Mouse (Mus musculus) megakaryocyte, adult 5-6 weeks (primary cell): ENCODE measurements at regions not wholly inside any gene's neighbourhood (a gene's known extent, or its start where the extent isn't known, plus 50 kb on each side); places are given as distances from the start of the nearest gene placed in this dataset.
A peak's percentile ranks its signal among the peaks of the same experiment; 100 is the strongest.

Source experiments
- ATAC-seq: 2 replicates; pipeline ENCODE4 v1.8.0; 2016; ENCODE audit warnings: mild to moderate bottlenecking, inconsistent platforms; ENCODE audit not compliant: poor library complexity, severe bottlenecking

GRCm38 (mm10) chr7:63811816-63812215 is 104.8 kb upstream of the E030018B13Rik start:
- ATAC-seq, result no peak

DNA sequence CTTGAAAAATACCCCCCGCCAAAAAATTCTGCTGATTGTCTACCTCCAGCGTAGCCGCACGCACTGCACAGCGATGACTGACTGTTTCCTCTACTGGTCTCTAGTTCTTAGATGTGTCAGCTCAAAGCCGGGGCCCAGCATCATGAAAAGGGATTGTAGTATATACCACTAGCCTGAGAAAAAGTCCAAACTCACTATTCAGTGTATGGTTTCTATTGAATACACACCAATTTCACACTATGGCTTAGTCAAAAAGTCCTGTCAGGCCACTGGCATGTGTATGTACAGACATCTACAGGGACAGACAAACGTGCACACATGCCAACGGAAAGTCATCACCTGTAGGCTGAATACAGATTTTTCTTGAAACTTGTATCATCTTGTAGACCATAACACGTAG is 101.1 kb upstream of the E030018B13Rik start:
- no peak for ATAC-seq

DNA sequence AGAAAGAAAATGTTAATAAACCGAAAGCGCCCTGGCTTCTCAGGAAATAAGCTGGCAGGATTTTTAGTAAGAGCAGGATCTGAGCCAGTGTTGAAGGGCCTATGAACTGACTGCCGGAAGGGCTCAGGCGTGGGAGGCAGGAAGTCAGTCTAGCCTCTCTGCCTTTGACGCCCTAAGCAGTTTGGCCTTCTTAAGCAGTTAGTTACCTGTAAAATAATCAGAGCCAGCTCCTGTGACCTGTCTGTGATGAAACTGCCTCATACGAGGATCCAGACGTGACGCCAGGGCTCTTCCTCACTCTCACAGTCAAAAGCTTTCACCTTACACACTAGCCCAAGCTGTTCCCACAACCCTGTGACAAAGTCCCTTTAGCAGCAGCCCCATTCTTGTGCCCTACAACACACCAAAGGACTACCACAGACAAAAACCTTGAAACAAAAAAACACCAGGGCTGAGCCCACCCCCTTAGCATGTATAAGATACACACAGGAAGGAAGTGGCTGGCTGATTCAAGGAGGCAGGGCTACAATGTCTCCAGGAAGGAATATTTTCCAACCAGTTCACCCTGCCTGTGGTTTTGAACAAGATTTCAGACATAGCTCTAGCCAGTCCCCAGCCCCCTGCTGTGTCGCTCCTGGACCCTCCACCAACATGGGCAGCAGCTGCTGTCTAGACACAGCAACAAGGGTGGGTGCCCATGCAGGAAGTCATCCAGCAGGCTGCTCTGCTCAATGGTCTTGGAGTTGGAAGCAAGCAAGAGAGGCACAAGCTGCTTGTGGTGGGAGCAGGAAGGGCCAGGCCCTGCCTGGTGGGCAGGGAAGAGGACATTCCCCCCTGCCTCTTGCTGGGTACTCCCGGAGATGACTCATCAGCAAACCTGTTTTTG is 100.4 kb upstream of the E030018B13Rik start:
- ATAC-seq, result peak; percentile 26; the same call in 1 of the 2 replicates

GRCm38 (mm10) chr7:63817476-63817875 is 99.2 kb upstream of the E030018B13Rik start:
- ATAC-seq, result no peak

DNA sequence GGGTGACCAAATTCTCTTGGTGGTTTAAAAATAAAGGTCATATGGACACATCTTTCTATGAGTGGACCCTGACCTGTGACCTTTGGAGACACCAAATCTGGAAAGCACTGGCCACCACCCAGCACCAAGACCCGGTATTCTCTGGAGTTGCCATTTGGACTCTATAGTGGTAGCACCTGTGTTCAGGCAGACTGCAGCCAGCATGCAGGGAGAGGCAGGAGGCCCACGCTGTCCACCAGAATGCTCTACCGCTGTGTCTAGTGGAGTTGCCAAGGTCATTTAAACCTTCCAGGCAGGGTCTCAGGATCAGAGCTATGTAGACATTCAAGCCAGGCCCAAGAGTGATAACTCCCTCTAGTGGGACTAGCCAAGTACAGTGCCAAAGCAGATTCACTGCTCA is 98.6 kb upstream of the E030018B13Rik start:
- no peak for ATAC-seq

GRCm38 (mm10) chr7:63820286-63820685 is 96.4 kb upstream of the E030018B13Rik start:
- no peak for ATAC-seq

- ATAC-seq, result peak; percentile 92
Observed at GRCm38 (mm10) chr7:63822001-63822400, 94.7 kb upstream of the E030018B13Rik start.

GRCm38 (mm10) chr7:63824009-63824408 is 92.6 kb upstream of the E030018B13Rik start:
- 0 out of 2 replicates have a peak, but pooled peaks have one; percentile 28 for ATAC-seq

DNA sequence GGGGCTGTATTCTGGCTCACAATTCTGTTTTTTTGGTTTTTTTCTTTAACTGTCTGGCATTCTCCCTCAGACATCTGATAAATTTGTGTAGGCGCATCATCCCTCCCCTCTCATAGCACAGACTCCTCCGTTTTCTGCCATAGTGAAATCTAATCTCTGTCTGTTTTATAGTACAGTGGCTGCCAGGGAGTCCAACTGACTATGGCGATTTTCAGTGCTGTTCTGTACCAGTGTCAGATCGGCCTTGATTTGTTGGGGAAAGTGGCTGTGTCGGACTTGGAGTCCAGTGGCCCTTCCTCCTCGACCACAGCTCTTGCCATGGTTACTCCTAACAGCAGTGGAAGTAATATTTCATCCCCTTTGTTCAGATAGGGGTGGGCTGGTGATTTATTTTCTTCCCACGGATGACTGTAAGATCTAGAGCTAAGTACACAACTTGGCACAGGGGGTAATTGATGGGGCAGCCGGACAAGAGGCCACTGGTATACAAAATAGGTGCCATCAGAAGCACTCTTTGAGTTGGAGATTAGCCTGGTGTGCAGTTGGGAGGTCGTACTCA is 87.2 kb upstream of the E030018B13Rik start:
- no peak for ATAC-seq

DNA sequence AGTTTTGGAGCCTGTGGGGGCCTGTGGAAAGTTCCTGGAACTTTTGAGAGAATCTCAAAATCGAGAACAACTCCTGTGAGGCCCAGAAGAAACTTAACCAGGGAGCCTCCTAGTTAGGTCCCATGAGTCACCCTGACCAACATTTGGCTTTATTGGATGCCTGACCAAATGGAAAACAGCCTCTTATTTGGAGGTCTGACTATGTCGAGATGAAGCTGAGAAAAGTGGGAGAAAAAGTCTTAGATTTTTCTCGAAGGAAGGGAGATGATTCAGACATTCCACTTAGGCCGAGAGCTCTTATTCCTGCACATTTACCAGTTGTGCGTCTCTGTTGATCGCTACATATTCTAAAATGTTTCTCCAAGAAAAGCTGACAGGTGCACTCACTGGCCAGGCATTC is 83.0 kb upstream of the E030018B13Rik start:
- no peak for ATAC-seq

DNA sequence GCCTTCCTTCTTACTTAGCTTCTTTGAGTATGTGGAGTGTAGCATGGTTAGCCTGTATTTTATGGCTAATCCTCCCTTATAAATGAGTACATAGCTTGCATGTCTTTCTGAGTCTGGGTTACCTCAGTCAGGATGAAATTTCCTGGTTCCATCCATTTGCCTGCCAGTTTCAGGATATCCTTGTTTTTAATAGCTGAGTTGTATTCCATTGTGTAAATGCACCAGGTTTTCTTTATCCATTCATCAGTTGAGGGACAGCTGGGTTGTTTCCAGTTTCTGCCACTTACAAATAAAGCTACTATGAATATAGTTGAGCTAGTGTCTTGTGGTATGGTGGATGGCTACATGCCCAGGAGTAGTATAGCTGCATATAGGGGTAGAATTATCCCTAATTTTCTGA is 80.7 kb upstream of the E030018B13Rik start:
- ATAC-seq, result no peak
